Mouse (Mus musculus): ENCODE measurements around the gene Ppp4c. TPM values are rescaled to one million over a fixed set of nuclear protein-coding genes. Genes with fewer than 3 reads are reported as not detected.

The Ppp4c gene
- total and polyA plus RNA-seq, 2 experiments, result 45.8 to 97.2 TPM

DNA sequence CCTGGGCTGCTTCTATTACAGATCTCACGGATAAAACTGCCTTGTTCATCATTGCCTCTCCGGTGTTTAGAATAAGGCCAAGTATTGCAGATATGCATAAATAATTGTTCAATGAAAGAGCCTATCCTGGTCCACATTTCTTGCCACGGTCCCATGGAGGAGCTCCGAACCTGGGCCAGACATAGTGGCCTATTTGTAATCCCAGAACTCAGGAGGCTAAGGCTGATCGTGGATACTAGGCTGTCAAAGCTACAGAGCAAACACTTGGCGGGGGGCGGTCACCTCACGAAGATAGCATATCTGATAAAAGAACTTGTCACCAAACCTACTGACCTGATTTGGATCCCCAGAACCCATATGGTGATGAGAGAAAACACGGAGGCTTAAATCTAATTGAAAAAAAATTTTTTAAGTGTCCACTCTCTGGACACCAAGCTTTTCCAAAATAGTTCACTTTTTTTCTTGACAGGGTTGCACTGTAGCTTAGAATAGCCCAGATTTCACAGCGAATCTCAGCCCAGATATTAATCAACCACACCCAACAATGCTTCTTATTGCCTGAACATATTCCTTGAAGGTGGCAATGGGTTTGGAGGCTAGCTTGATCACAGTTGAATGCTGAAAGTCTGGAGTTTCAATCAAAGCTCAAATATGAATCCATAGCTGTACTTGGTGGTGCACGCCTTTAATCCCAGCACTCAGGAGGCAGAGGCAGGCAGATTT, 586 bp upstream of the Ppp4c start:
- Histone ChIP-seq H3K4me1 (ENCODE audit: control insufficient read depth, insufficient read depth, low read length) (peaks cover 9% of the 10 kb centered on the region), H3K36me3 (ENCODE audit: control insufficient read depth, insufficient read depth, low read length) (peaks cover 34% of the 10 kb centered on the region)
- WGBS, result 23% methylated on average over 11 of the region's 11 CpGs

DNA sequence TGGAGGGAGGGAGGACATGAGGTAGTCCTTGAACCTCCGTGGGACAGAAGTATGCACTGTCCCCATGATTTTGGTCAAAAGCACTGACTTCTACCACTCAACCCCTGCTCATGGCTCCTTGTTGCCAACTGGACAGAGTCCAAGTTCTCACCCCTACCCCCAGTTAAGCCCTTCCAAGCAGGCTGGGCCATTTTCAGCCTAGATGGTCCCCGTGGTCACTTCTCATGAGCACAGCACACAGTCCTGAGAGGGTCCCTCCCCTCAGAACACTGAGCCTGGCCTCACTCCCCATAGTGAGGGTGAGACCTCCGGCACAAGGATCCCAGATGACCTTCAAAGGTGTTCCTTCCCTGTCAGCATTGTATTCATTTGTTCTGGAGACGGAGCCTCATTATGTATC, 3.2 kb downstream of the Ppp4c start:
- H3K4me1 ChIP-seq (ENCODE audit: control insufficient read depth, insufficient read depth, low read length), result peaks cover 6% of the 10 kb centered on the region
- H3K27me3 ChIP-seq (ENCODE audit: control insufficient read depth, insufficient read depth, low read length), result no peaks in the 10 kb centered on the region
- H3K79me2 ChIP-seq (ENCODE audit: control insufficient read depth, insufficient read depth, low read length), result peaks cover 5% of the 10 kb centered on the region; the same call in 1 of the 2 replicates
- WGBS, result 87% methylated on average over 4 of the region's 4 CpGs
- DNase-seq (ENCODE audit: extremely low read depth, low read depth, low spot score), result no peak
- no peak overlapping the region for H3K4me3 ChIP-seq (ENCODE audit: insufficient read depth, low read depth, low read length)
- H3K27ac ChIP-seq (replicated peaks; ENCODE audit: insufficient read depth, low read depth, low read length), result no peak overlapping the region
- H3K9ac ChIP-seq (ENCODE audit: low read depth, low read length), result no peak overlapping the region
- TF ChIP-seq CTCF (IDR thresholded peaks at IDR 0.05; ENCODE audit: low read depth, low read length), result no peak
- TF ChIP-seq POLR2A (IDR thresholded peaks at IDR 0.05; ENCODE audit: extremely low read depth, insufficient read depth, low read length), result no peak
- H3K36me3 ChIP-seq (ENCODE audit: control insufficient read depth, insufficient read depth, low read length), result peaks cover 34% of the 10 kb centered on the region

More for the DNA sequence above, 586 bp upstream of the Ppp4c start:
- peak overlapping the region; percentile 22; the same call in 1 of the 2 replicates for H3K9ac ChIP-seq (ENCODE audit: low read depth, low read length)
- no peak for DNase-seq (ENCODE audit: extremely low read depth, low read depth, low spot score)
- TF ChIP-seq CTCF (IDR thresholded peaks at IDR 0.05; ENCODE audit: low read depth, low read length) (no peak), POLR2A (IDR thresholded peaks at IDR 0.05; ENCODE audit: extremely low read depth, insufficient read depth, low read length) (no peak)
- peaks cover 5% of the 10 kb centered on the region; the same call in 1 of the 2 replicates for H3K79me2 ChIP-seq (ENCODE audit: control insufficient read depth, insufficient read depth, low read length)
- no peaks in the 10 kb centered on the region for H3K27me3 ChIP-seq (ENCODE audit: control insufficient read depth, insufficient read depth, low read length)
- peak overlapping the region; percentile 8 for H3K4me3 ChIP-seq (ENCODE audit: insufficient read depth, low read depth, low read length)
- peak overlapping the region; percentile 27 for H3K27ac ChIP-seq (replicated peaks; ENCODE audit: insufficient read depth, low read depth, low read length)

DNA sequence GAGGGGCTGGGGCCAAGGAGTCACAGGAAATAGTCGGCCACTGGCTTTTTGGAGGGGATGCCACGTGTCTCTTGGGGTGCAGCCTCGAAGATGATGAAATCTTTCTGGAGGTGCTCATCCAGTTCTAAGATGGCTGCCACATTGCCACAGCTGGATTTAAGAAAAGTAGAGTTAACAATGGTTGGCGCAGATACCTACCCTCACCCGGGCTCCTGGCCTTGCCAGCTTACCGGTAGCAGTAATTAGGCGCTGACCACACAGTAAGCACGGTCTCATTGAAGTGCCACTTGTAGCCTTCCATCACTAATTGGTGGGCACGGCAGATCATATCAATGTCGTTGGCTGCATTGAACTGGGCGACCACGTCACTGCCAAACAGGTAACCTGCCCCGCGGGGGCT, 6.2 kb downstream of the Ppp4c start:
- H3K9ac ChIP-seq (ENCODE audit: low read depth, low read length), result no peak overlapping the region
- 94% methylated on average over 14 of the region's 14 CpGs for WGBS
- no peak overlapping the region for H3K27ac ChIP-seq (replicated peaks; ENCODE audit: insufficient read depth, low read depth, low read length)
- peaks cover 34% of the 10 kb centered on the region for H3K36me3 ChIP-seq (ENCODE audit: control insufficient read depth, insufficient read depth, low read length)
- H3K79me2 ChIP-seq (ENCODE audit: control insufficient read depth, insufficient read depth, low read length), result no peaks in the 10 kb centered on the region; the same call in 1 of the 2 replicates
- no peak for DNase-seq (ENCODE audit: extremely low read depth, low read depth, low spot score)
- no peak overlapping the region for H3K4me3 ChIP-seq (ENCODE audit: insufficient read depth, low read depth, low read length)
- H3K27me3 ChIP-seq (ENCODE audit: control insufficient read depth, insufficient read depth, low read length), result no peaks in the 10 kb centered on the region
- no peak for TF ChIP-seq CTCF (IDR thresholded peaks at IDR 0.05; ENCODE audit: low read depth, low read length)
- TF ChIP-seq POLR2A (IDR thresholded peaks at IDR 0.05; ENCODE audit: extremely low read depth, insufficient read depth, low read length), result no peak
- H3K4me1 ChIP-seq (ENCODE audit: control insufficient read depth, insufficient read depth, low read length), result peaks cover 19% of the 10 kb centered on the region

DNA sequence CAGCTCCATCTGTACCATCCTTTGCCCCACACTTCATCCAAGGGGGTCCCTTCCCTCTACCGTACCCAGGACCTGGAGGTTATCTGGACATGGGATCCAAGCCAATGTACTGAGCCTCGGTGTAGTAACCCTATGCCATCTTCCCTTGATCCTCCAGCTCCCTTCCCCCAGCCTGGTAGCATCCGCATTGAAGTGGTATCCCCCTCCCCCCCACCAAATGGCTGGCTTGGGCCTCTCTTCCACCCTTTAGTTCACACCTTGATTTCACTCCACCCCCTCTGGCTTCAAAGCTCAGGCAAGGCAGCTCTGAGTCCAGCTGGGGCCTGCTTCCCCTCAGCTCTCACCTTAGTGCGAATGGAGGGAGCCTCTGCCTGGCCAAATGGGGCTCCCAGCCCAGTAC, 7.2 kb downstream of the Ppp4c start:
- H3K79me2 ChIP-seq (ENCODE audit: control insufficient read depth, insufficient read depth, low read length), result no peaks in the 10 kb centered on the region
- DNase-seq (ENCODE audit: extremely low read depth, low read depth, low spot score), result no peak
- no peaks in the 10 kb centered on the region for H3K27me3 ChIP-seq (ENCODE audit: control insufficient read depth, insufficient read depth, low read length)
- WGBS, result 74% methylated on average over 4 of the region's 4 CpGs
- H3K9ac ChIP-seq (ENCODE audit: low read depth, low read length), result no peak overlapping the region
- TF ChIP-seq CTCF (IDR thresholded peaks at IDR 0.05; ENCODE audit: low read depth, low read length) (no peak), POLR2A (IDR thresholded peaks at IDR 0.05; ENCODE audit: extremely low read depth, insufficient read depth, low read length) (no peak)
- H3K27ac ChIP-seq (replicated peaks; ENCODE audit: insufficient read depth, low read depth, low read length), result no peak overlapping the region
- peaks cover 32% of the 10 kb centered on the region for H3K36me3 ChIP-seq (ENCODE audit: control insufficient read depth, insufficient read depth, low read length)
- peaks cover 22% of the 10 kb centered on the region for H3K4me1 ChIP-seq (ENCODE audit: control insufficient read depth, insufficient read depth, low read length)
- no peak overlapping the region for H3K4me3 ChIP-seq (ENCODE audit: insufficient read depth, low read depth, low read length)

DNA sequence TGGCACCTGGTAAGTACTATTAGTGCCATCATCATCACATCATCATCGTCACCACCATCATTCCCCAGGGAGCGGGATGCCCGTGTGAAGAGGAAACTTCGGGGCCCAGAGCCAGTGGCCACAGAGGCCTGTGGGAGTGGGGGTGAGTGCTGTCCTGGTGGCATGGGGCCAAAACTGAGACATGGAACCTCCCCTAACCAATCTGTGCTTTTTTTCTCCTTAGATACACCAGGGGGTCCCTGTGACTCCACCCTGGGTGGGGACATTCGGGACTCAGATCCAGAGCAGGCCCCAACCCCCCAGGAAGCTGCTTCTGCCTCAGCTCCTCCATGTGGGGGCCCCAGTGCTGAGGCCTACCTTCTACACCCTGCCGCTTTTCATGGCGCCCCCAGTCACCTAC, 7.8 kb downstream of the Ppp4c start:
- H3K9ac ChIP-seq (ENCODE audit: low read depth, low read length), result no peak overlapping the region
- H3K27me3 ChIP-seq (ENCODE audit: control insufficient read depth, insufficient read depth, low read length), result no peaks in the 10 kb centered on the region
- no peaks in the 10 kb centered on the region for H3K79me2 ChIP-seq (ENCODE audit: control insufficient read depth, insufficient read depth, low read length)
- peaks cover 22% of the 10 kb centered on the region for H3K4me1 ChIP-seq (ENCODE audit: control insufficient read depth, insufficient read depth, low read length)
- peaks cover 28% of the 10 kb centered on the region for H3K36me3 ChIP-seq (ENCODE audit: control insufficient read depth, insufficient read depth, low read length)
- DNase-seq (ENCODE audit: extremely low read depth, low read depth, low spot score), result no peak
- no peak overlapping the region for H3K4me3 ChIP-seq (ENCODE audit: insufficient read depth, low read depth, low read length)
- WGBS, result 89% methylated on average over 7 of the region's 7 CpGs
- TF ChIP-seq CTCF (IDR thresholded peaks at IDR 0.05; ENCODE audit: low read depth, low read length) (no peak), POLR2A (IDR thresholded peaks at IDR 0.05; ENCODE audit: extremely low read depth, insufficient read depth, low read length) (no peak)
- H3K27ac ChIP-seq (replicated peaks; ENCODE audit: insufficient read depth, low read depth, low read length), result no peak overlapping the region

DNA sequence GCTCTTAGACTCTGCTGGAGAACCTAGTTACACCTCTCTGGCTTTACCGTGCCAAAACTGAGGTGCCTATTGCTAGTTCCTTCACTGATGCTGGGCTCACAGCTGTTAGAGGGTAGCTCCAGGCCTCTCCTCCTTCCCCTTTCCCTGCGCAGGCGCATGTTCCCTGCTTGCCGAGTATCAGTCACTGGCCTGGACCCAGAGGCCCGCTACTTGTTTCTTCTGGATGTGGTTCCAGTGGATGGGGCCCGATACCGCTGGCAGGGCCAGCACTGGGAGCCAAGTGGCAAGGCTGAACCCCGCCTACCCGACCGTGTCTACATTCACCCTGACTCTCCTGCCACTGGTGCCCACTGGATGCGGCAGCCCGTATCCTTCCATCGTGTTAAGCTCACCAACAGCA, 9.6 kb downstream of the Ppp4c start:
- no peak for TF ChIP-seq CTCF (IDR thresholded peaks at IDR 0.05; ENCODE audit: low read depth, low read length)
- no peak for TF ChIP-seq POLR2A (IDR thresholded peaks at IDR 0.05; ENCODE audit: extremely low read depth, insufficient read depth, low read length)
- Histone ChIP-seq H3K36me3 (ENCODE audit: control insufficient read depth, insufficient read depth, low read length) (peaks cover 15% of the 10 kb centered on the region), H3K27me3 (ENCODE audit: control insufficient read depth, insufficient read depth, low read length) (no peaks in the 10 kb centered on the region), H3K79me2 (ENCODE audit: control insufficient read depth, insufficient read depth, low read length) (no peaks in the 10 kb centered on the region), H3K9ac (ENCODE audit: low read depth, low read length) (no peak overlapping the region), H3K4me1 (ENCODE audit: control insufficient read depth, insufficient read depth, low read length) (peaks cover 25% of the 10 kb centered on the region), H3K27ac (replicated peaks; ENCODE audit: insufficient read depth, low read depth, low read length) (no peak overlapping the region), H3K4me3 (ENCODE audit: insufficient read depth, low read depth, low read length) (no peak overlapping the region)
- 53% methylated on average over 13 of the region's 13 CpGs for WGBS
- no peak for DNase-seq (ENCODE audit: extremely low read depth, low read depth, low spot score)

All from liver, adult 2 months (tissue).